Mouse (Mus musculus): Measurements from ENCODE around the gene Disp3. TPM values are rescaled to one million over a fixed set of nuclear protein-coding genes. Genes with fewer than 3 reads are reported as not detected.
A peak's percentile ranks its signal among the peaks of the same experiment; 100 is the strongest.

Disp3 gene
- total and polyA plus RNA-seq, 2 experiments from 2014 or later = 7.8 to 25.1 TPM

- no peak for DNase-seq (ENCODE audit: low spot score)
- H3K4me2 ChIP-seq (ENCODE audit: low read depth, low read length, poor library complexity, severe bottlenecking) = no peak overlapping the region
- TF ChIP-seq CTCF (IDR thresholded peaks at IDR 0.05) = no peak
- H3K27me3 ChIP-seq (ENCODE audit: insufficient read depth, low read length) = no peaks in the 10 kb centered on the region
- no peak overlapping the region for H3K27ac ChIP-seq (ENCODE audit: low read depth, low read length)
- no peak overlapping the region for H3K9ac ChIP-seq (replicated peaks; ENCODE audit: low read length, poor library complexity, severe bottlenecking)
- H3K36me3 ChIP-seq (ENCODE audit: insufficient read depth, low read length) = no peaks in the 10 kb centered on the region
- H3K4me1 ChIP-seq (ENCODE audit: insufficient read depth, low read length) = no peaks in the 10 kb centered on the region
- H3K9me3 ChIP-seq (ENCODE audit: low read length) = no peaks in the 10 kb centered on the region
- ATAC-seq (ENCODE audit: low FRiP score) = no peak
- no peak overlapping the region for H3K4me3 ChIP-seq (ENCODE audit: low read depth, low read length)
- WGBS = 68% methylated on average over 5 of the region's 5 CpGs
These were observed 11.0 kb upstream of the Disp3 start for GRCm38 (mm10) chr4:148298720-148299119.

GRCm38 (mm10) chr4:148297640-148298039 is 9.9 kb upstream of the Disp3 start:
- Histone ChIP-seq H3K9ac (replicated peaks; ENCODE audit: low read length, poor library complexity, severe bottlenecking) (no peak overlapping the region), H3K9me3 (ENCODE audit: low read length) (no peaks in the 10 kb centered on the region), H3K27me3 (ENCODE audit: insufficient read depth, low read length) (no peaks in the 10 kb centered on the region), H3K4me2 (ENCODE audit: low read depth, low read length, poor library complexity, severe bottlenecking) (no peak overlapping the region), H3K27ac (ENCODE audit: low read depth, low read length) (no peak overlapping the region), H3K36me3 (ENCODE audit: insufficient read depth, low read length) (no peaks in the 10 kb centered on the region), H3K4me1 (ENCODE audit: insufficient read depth, low read length) (no peaks in the 10 kb centered on the region), H3K4me3 (ENCODE audit: low read depth, low read length) (no peak overlapping the region)
- 87% methylated on average over 6 of the region's 6 CpGs for WGBS
- DNase-seq (ENCODE audit: low spot score) = no peak
- no peak for ATAC-seq (ENCODE audit: low FRiP score)
- no peak for TF ChIP-seq CTCF (IDR thresholded peaks at IDR 0.05)

- Histone ChIP-seq H3K27me3 (ENCODE audit: insufficient read depth, low read length) (no peaks in the 10 kb centered on the region), H3K36me3 (ENCODE audit: insufficient read depth, low read length) (no peaks in the 10 kb centered on the region), H3K4me1 (ENCODE audit: insufficient read depth, low read length) (peaks cover 4% of the 10 kb centered on the region; the same call in 1 of the 2 replicates), H3K9me3 (ENCODE audit: low read length) (no peaks in the 10 kb centered on the region), H3K4me2 (ENCODE audit: low read depth, low read length, poor library complexity, severe bottlenecking) (no peak overlapping the region), H3K9ac (replicated peaks; ENCODE audit: low read length, poor library complexity, severe bottlenecking) (no peak overlapping the region), H3K4me3 (ENCODE audit: low read depth, low read length) (no peak overlapping the region), H3K27ac (ENCODE audit: low read depth, low read length) (no peak overlapping the region)
- no peak for TF ChIP-seq CTCF (IDR thresholded peaks at IDR 0.05)
- WGBS = 39% methylated on average over 5 of the region's 5 CpGs
- DNase-seq (ENCODE audit: low spot score) (peak; percentile 46), ATAC-seq (ENCODE audit: low FRiP score) (no peak)
These were observed 5.6 kb upstream of the Disp3 start for GRCm38 (mm10) chr4:148293319-148293718.

- Histone ChIP-seq H3K27me3 (ENCODE audit: insufficient read depth, low read length) (no peaks in the 10 kb centered on the region), H3K9ac (replicated peaks; ENCODE audit: low read length, poor library complexity, severe bottlenecking) (no peak overlapping the region), H3K4me1 (ENCODE audit: insufficient read depth, low read length) (peaks cover 6% of the 10 kb centered on the region; the same call in 1 of the 2 replicates), H3K4me3 (ENCODE audit: low read depth, low read length) (no peak overlapping the region), H3K9me3 (ENCODE audit: low read length) (no peaks in the 10 kb centered on the region), H3K36me3 (ENCODE audit: insufficient read depth, low read length) (no peaks in the 10 kb centered on the region), H3K27ac (ENCODE audit: low read depth, low read length) (no peak overlapping the region), H3K4me2 (ENCODE audit: low read depth, low read length, poor library complexity, severe bottlenecking) (no peak overlapping the region)
- TF ChIP-seq CTCF (IDR thresholded peaks at IDR 0.05) = no peak
- no peak for ATAC-seq (ENCODE audit: low FRiP score)
- peak; percentile 50 for DNase-seq (ENCODE audit: low spot score)
- 38% methylated on average over 10 of the region's 10 CpGs for WGBS
These were observed 4.1 kb upstream of the Disp3 start for GRCm38 (mm10) chr4:148291849-148292248.

GRCm38 (mm10) chr4:148291080-148291479 is 3.3 kb upstream of the Disp3 start:
- Histone ChIP-seq H3K27ac (ENCODE audit: low read depth, low read length) (no peak overlapping the region), H3K9ac (replicated peaks; ENCODE audit: low read length, poor library complexity, severe bottlenecking) (no peak overlapping the region), H3K4me2 (ENCODE audit: low read depth, low read length, poor library complexity, severe bottlenecking) (no peak overlapping the region), H3K4me1 (ENCODE audit: insufficient read depth, low read length) (peaks cover 6% of the 10 kb centered on the region; the same call in 1 of the 2 replicates), H3K9me3 (ENCODE audit: low read length) (no peaks in the 10 kb centered on the region), H3K27me3 (ENCODE audit: insufficient read depth, low read length) (no peaks in the 10 kb centered on the region), H3K4me3 (ENCODE audit: low read depth, low read length) (no peak overlapping the region), H3K36me3 (ENCODE audit: insufficient read depth, low read length) (no peaks in the 10 kb centered on the region)
- no peak for ATAC-seq (ENCODE audit: low FRiP score)
- 75% methylated on average over 2 of the region's 2 CpGs for WGBS
- DNase-seq (ENCODE audit: low spot score) = no peak
- no peak for TF ChIP-seq CTCF (IDR thresholded peaks at IDR 0.05)

GRCm38 (mm10) chr4:148288055-148288549 is 337 bp upstream of the Disp3 start:
- H3K4me2 ChIP-seq (ENCODE audit: low read depth, low read length, poor library complexity, severe bottlenecking) = peak overlapping the region; percentile 93
- peak; percentile 100 for TF ChIP-seq CTCF (IDR thresholded peaks at IDR 0.05)
- H3K9ac ChIP-seq (replicated peaks; ENCODE audit: low read length, poor library complexity, severe bottlenecking) = peak overlapping the region; percentile 55
- no peaks in the 10 kb centered on the region for H3K9me3 ChIP-seq (ENCODE audit: low read length)
- H3K27me3 ChIP-seq (ENCODE audit: insufficient read depth, low read length) = no peaks in the 10 kb centered on the region
- H3K27ac ChIP-seq (ENCODE audit: low read depth, low read length) = peak overlapping the region; percentile 44; the same call in 1 of the 2 replicates
- no peaks in the 10 kb centered on the region for H3K36me3 ChIP-seq (ENCODE audit: insufficient read depth, low read length)
- H3K4me1 ChIP-seq (ENCODE audit: insufficient read depth, low read length) = peaks cover 19% of the 10 kb centered on the region; the same call in 1 of the 2 replicates
- ATAC-seq (ENCODE audit: low FRiP score) (peak; percentile 89), DNase-seq (ENCODE audit: low spot score) (peak; percentile 96)
- WGBS = 2% methylated on average over 29 of the region's 32 CpGs
- H3K4me3 ChIP-seq (ENCODE audit: low read depth, low read length) = peak overlapping the region; percentile 50
